Mouse (Mus musculus): ENCODE measurements around the gene Il27ra. TPM values are rescaled to one million over a fixed set of nuclear protein-coding genes. Genes with fewer than 3 reads are reported as not detected.
"Not testable (repeated sequence)": the region's sequence is repeated elsewhere in the genome, so short reads cannot be mapped to it uniquely, and the experiment has no call there.

The Il27ra gene
- polyA plus RNA-seq, 1 experiment from 2014 or later = 0.12 TPM

DNA sequence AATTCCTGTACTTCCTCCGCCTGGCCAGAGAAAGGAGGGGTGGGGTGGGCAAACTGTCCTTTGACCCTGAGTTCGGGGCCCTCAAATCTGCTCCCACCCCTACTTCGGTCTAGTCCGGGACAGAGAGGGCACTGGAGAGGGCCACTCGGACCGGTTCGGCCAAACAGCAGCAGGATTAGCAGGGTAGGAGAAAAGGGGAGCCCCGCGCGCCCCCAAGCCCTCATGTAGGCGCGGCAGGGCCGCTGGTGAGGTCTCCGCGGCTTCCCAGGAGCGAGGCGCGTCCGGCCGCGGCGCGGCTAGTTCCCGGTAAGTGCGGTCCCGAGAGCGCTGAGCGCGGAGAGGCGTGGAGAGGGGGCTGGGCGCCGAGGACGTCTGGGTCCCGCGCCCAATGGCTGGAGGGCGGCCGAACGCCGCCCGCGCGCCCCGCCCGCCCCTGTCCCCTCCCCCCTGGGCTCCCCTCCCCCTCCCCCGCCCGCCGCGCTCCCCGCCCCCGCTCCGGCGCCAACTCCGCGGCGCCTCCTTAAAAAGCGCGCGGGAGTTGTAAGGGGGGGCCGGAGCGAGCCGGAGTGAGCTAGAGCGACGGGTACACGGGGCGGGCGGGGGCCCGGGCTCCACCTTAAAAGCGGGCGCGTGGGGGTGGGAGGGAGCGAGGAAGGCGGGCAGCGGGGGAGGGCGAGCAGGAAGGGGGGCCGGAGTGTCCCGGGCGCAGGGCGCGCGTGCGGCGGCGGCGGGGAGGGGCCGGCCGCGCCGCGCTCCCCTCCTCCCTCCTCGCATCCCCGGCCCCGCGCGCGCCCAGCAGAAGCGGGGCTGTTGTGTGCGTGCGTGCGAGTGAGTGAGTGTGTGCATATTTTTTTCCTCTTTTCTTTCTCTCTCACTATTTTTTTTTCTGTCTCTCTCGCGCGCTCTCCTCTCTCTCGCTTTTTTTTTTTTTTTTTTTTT is 45.6 kb downstream of the Il27ra start:
- H3K27ac ChIP-seq = peak overlapping the region; percentile 96
- H3K27me3 ChIP-seq (ENCODE audit: poor library complexity, severe bottlenecking) = peaks cover 35% of the 10 kb centered on the region
- H3K36me3 ChIP-seq (replicated peaks) = peaks cover 65% of the 10 kb centered on the region
- peak overlapping the region; percentile 85 for H3K4me3 ChIP-seq
- no peaks in the 10 kb centered on the region for H3K9me3 ChIP-seq
- peaks cover 45% of the 10 kb centered on the region for H3K4me1 ChIP-seq
- DNase-seq (ENCODE audit: extremely low spot score, low spot score) = peak; percentile 83
- under 1% methylated on average over 69 of the region's 103 CpGs for WGBS

GRCm38 (mm10) chr8:83995973-83996372 is 46.4 kb downstream of the Il27ra start:
- H3K4me3 ChIP-seq = peak overlapping the region; percentile 85
- DNase-seq (ENCODE audit: extremely low spot score, low spot score) = no peak
- peak overlapping the region; percentile 96; the same call in 1 of the 2 replicates for H3K27ac ChIP-seq

GRCm38 (mm10) chr8:83994030-83994429 is 48.4 kb downstream of the Il27ra start:
- H3K4me1 ChIP-seq = peaks cover 19% of the 10 kb centered on the region
- peaks cover 65% of the 10 kb centered on the region for H3K36me3 ChIP-seq (replicated peaks)
- WGBS = 94% methylated on average over 3 of the region's 3 CpGs

More at GRCm38 (mm10) chr8:83995973-83996372, 46.4 kb downstream of the Il27ra start:
- H3K27me3 ChIP-seq (ENCODE audit: poor library complexity, severe bottlenecking) = peaks cover 26% of the 10 kb centered on the region
- WGBS = 9% methylated on average over 12 of the region's 12 CpGs
- no peaks in the 10 kb centered on the region for H3K9me3 ChIP-seq
- peaks cover 37% of the 10 kb centered on the region for H3K4me1 ChIP-seq
- peaks cover 65% of the 10 kb centered on the region for H3K36me3 ChIP-seq (replicated peaks)

DNA sequence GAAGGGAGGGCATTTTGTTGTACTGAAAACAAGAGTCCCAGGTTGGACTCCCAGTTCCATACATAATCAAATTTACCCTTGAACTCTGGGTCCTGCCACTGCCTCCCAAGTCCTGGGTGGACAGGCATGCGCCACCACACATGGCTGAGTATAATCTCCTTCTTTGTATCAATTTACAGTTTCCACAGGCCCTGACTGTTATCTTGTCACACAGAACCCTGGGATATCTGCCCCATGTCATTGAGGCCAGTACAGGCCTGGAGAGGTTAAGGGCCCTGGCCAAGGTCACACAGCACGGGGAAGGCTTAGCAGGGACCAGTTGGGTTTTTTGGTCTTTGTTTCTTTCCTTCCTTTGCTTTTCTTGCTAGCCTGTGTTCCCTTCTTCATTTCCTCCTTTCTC is 49.9 kb downstream of the Il27ra start:
- WGBS = 87% methylated on average over 2 of the region's 2 CpGs
- Histone ChIP-seq H3K27ac (no peak overlapping the region), H3K4me1 (peaks cover 11% of the 10 kb centered on the region), H3K27me3 (ENCODE audit: poor library complexity, severe bottlenecking) (0 out of 2 replicates have a peak, but pooled peaks cover 4% of the 10 kb centered on the region), H3K36me3 (replicated peaks) (peaks cover 78% of the 10 kb centered on the region), H3K9me3 (no peaks in the 10 kb centered on the region), H3K4me3 (no peak overlapping the region)
- no peak for DNase-seq (ENCODE audit: extremely low spot score, low spot score)

More at GRCm38 (mm10) chr8:83994030-83994429, 48.4 kb downstream of the Il27ra start:
- Histone ChIP-seq H3K27me3 (ENCODE audit: poor library complexity, severe bottlenecking) (peaks cover 7% of the 10 kb centered on the region), H3K9me3 (no peaks in the 10 kb centered on the region), H3K4me3 (no peak overlapping the region), H3K27ac (no peak overlapping the region)
- no peak for DNase-seq (ENCODE audit: extremely low spot score, low spot score)

DNA sequence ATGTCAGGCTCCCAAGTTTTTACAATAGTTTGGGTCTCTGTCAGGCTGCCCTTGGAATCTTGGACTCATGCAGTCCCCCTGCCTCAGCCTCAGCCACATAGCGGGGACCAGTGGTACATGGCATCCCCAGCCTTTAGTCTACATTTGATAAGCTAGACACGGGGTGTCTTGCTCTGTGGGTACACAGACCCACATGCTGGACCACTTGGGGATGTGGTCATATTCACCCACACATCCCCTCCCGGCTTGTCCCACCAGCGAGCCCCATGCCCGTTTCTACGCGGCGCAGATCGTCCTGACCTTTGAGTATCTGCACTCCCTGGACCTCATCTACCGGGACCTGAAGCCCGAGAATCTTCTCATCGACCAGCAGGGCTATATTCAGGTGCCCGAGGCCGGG is 52.2 kb downstream of the Il27ra start:
- Histone ChIP-seq H3K27ac (no peak overlapping the region), H3K9me3 (no peaks in the 10 kb centered on the region), H3K36me3 (replicated peaks) (peaks cover 97% of the 10 kb centered on the region), H3K27me3 (ENCODE audit: poor library complexity, severe bottlenecking) (no peaks in the 10 kb centered on the region), H3K4me1 (no peaks in the 10 kb centered on the region), H3K4me3 (no peak overlapping the region)
- 94% methylated on average over 14 of the region's 14 CpGs for WGBS
- DNase-seq (ENCODE audit: extremely low spot score, low spot score) = no peak

- peaks cover 97% of the 10 kb centered on the region for H3K36me3 ChIP-seq (replicated peaks)
- WGBS = 89% methylated on average over 7 of the region's 7 CpGs
- no peaks in the 10 kb centered on the region for H3K9me3 ChIP-seq
- H3K27ac ChIP-seq = no peak overlapping the region
- no peak overlapping the region for H3K4me3 ChIP-seq
- H3K27me3 ChIP-seq (ENCODE audit: poor library complexity, severe bottlenecking) = no peaks in the 10 kb centered on the region
- H3K4me1 ChIP-seq = no peaks in the 10 kb centered on the region
- no peak for DNase-seq (ENCODE audit: extremely low spot score, low spot score)
Measured at GRCm38 (mm10) chr8:83989243-83989642, 53.1 kb downstream of the Il27ra start.

DNA sequence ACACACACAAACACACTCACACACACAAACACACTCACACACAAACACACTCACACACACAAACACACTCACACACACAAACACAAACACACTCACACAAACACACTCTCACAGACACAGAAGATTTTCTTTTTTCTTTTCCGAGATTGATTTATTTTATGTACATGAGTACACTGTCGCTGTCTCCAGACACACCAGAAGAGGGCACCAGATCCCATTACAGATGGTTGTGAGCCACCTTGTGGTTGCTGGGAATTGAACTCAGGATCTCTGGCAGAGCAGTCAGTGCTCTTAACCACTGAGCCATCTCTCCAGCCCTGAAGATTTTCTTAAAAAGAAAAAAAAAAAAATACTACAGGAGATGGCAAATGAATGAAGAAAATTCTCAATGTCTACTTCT is 59.2 kb downstream of the Il27ra start:
- H3K9me3 ChIP-seq; H3K27ac ChIP-seq; H3K4me1 ChIP-seq; DNase-seq (ENCODE audit: extremely low spot score, low spot score); H3K4me3 ChIP-seq; H3K27me3 ChIP-seq (ENCODE audit: poor library complexity, severe bottlenecking): not testable (repeated sequence)
- 99% methylated on average over 2 of the region's 2 CpGs for WGBS
- H3K36me3 ChIP-seq (replicated peaks) = peaks cover 97% of the 10 kb centered on the region

- H3K27me3 ChIP-seq (ENCODE audit: poor library complexity, severe bottlenecking) = no peaks in the 10 kb centered on the region
- H3K27ac ChIP-seq = no peak overlapping the region
- H3K4me1 ChIP-seq = peaks cover 11% of the 10 kb centered on the region
- DNase-seq (ENCODE audit: extremely low spot score, low spot score) = no peak
- peaks cover 94% of the 10 kb centered on the region for H3K36me3 ChIP-seq (replicated peaks)
- WGBS = 85% methylated on average over 4 of the region's 4 CpGs
- H3K4me3 ChIP-seq = no peak overlapping the region
- H3K9me3 ChIP-seq = no peaks in the 10 kb centered on the region
Measured at GRCm38 (mm10) chr8:83982449-83982848, 59.9 kb downstream of the Il27ra start.

DNA sequence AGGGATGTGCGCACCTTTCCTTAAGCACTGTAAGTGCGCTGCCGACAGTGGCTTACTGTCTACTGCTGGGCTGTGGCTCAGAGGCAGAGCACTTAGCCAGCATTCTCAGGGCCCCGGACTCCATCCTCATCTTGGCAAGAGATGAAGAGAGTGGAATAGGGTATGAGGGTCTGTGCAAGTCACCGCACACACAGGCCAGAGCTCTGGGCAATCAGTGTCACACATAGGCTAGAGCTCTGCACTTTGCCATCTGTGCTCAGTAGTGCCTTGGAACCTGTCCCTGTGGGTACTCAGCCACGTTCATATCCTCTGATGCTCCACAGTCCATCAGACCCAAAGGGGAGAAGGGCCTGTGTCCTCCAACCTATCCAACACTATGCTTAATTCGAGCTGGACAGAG is 60.9 kb downstream of the Il27ra start:
- no peak for DNase-seq (ENCODE audit: extremely low spot score, low spot score)
- no peak overlapping the region for H3K27ac ChIP-seq
- peaks cover 84% of the 10 kb centered on the region for H3K36me3 ChIP-seq (replicated peaks)
- H3K27me3 ChIP-seq (ENCODE audit: poor library complexity, severe bottlenecking) = no peaks in the 10 kb centered on the region
- no peak overlapping the region for H3K4me3 ChIP-seq
- peaks cover 20% of the 10 kb centered on the region for H3K4me1 ChIP-seq
- 95% methylated on average over 7 of the region's 7 CpGs for WGBS
- no peaks in the 10 kb centered on the region for H3K9me3 ChIP-seq

DNA sequence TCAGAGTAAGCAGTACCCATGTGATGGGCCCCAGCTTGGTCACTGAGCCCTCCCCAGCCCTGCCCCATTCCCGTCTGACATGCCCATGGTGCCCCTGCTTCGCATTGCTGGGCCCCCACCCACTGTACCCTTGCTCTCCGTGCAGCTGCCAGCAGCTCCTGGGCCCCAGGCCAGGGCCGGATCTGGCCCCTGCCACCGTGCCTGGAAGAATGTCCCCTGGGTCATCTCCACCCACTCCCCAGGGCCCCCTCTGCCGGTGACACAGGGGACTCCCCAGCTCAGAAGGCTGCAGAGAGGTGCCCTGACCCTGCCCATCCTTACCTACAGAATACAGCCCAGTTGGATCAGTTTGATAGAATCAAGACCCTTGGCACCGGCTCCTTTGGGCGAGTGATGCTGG is 61.5 kb downstream of the Il27ra start:
- Histone ChIP-seq H3K27me3 (ENCODE audit: poor library complexity, severe bottlenecking) (no peaks in the 10 kb centered on the region), H3K27ac (no peak overlapping the region), H3K4me3 (no peak overlapping the region), H3K4me1 (peaks cover 20% of the 10 kb centered on the region), H3K9me3 (no peaks in the 10 kb centered on the region), H3K36me3 (replicated peaks) (peaks cover 83% of the 10 kb centered on the region)
- WGBS = 84% methylated on average over 8 of the region's 8 CpGs
- no peak for DNase-seq (ENCODE audit: extremely low spot score, low spot score)

MicroRNA genes within 50 kb of the gene (microRNA counts, 519-probe panel; counts per million panel counts)
- microRNA mmu-miR-1199 = 341 counts per million, percentile 65 among the panel's probes with 10 or more counts
- microRNA mmu-miR-709 = 3,342 counts per million, percentile 72 among the panel's probes with 10 or more counts

Small RNA genes within 50 kb of the gene (microRNA-seq; reads per million reads assigned to microRNA genes)
- gene Mir1199 = 2.1 reads per million
- not detected for gene Mir709
- 3.0 reads per million, percentile 2 among the genes with 10 or more reads in this experiment for gene Mir8111

Other genes starting within 250 kb of the Il27ra start
- gene Adgrl1, start 142.5 kb downstream of the Il27ra start, polyA plus RNA-seq (2016; fragmentation: Nextera tagmentation; extraction: Ambion mirVana) = 11.1 and 12.5 TPM in 2 replicates
- gene Gm10644, start 87.4 kb downstream of the Il27ra start, polyA plus RNA-seq (2016; fragmentation: Nextera tagmentation; extraction: Ambion mirVana) = 0.94 and 1.2 TPM in 2 replicates
- gene Asf1b, start 87.1 kb downstream of the Il27ra start, polyA plus RNA-seq (2016; fragmentation: Nextera tagmentation; extraction: Ambion mirVana) = 112 and 114 TPM in 2 replicates
- gene Prkaca, start 69.6 kb downstream of the Il27ra start, polyA plus RNA-seq (2016; fragmentation: Nextera tagmentation; extraction: Ambion mirVana) = 148 and 158 TPM in 2 replicates
- gene Samd1, start 44.9 kb downstream of the Il27ra start, polyA plus RNA-seq (2016; fragmentation: Nextera tagmentation; extraction: Ambion mirVana) = 10.2 and 10.3 TPM in 2 replicates
- 0.49 and 0.63 TPM in 2 replicates for gene 1700067K01Rik, start 41.1 kb downstream of the Il27ra start, polyA plus RNA-seq (2016; fragmentation: Nextera tagmentation; extraction: Ambion mirVana)
- gene 2210011C24Rik, start 30.4 kb downstream of the Il27ra start, polyA plus RNA-seq (2016; fragmentation: Nextera tagmentation; extraction: Ambion mirVana) = 0.42 and 0.79 TPM in 2 replicates
- gene Palm3, start 21.1 kb downstream of the Il27ra start, polyA plus RNA-seq (2016; fragmentation: Nextera tagmentation; extraction: Ambion mirVana) = 7.8 and 8.2 TPM in 2 replicates
- gene Rln3, start 2.4 kb upstream of the Il27ra start, polyA plus RNA-seq (2016; fragmentation: Nextera tagmentation; extraction: Ambion mirVana) = not detected in 2 replicates
- gene Gm10643, start 22.5 kb upstream of the Il27ra start, polyA plus RNA-seq (2016; fragmentation: Nextera tagmentation; extraction: Ambion mirVana) = 1.0 and 1.5 TPM in 2 replicates
- 8.4 and 8.5 TPM in 2 replicates for gene Rfx1, start 24.2 kb upstream of the Il27ra start, polyA plus RNA-seq (2016; fragmentation: Nextera tagmentation; extraction: Ambion mirVana)
- 17.0 and 18.5 TPM in 2 replicates for gene Dcaf15, start 62.2 kb upstream of the Il27ra start, polyA plus RNA-seq (2016; fragmentation: Nextera tagmentation; extraction: Ambion mirVana)
- gene Podnl1, start 83.4 kb upstream of the Il27ra start, polyA plus RNA-seq (2016; fragmentation: Nextera tagmentation; extraction: Ambion mirVana) = 0.14 and 0.17 TPM in 2 replicates
- gene Cc2d1a, start 105.3 kb upstream of the Il27ra start, polyA plus RNA-seq (2016; fragmentation: Nextera tagmentation; extraction: Ambion mirVana) = 17.3 and 20.8 TPM in 2 replicates
- 1.9 and 2.4 TPM in 2 replicates for gene 4930432K21Rik, start 105.4 kb upstream of the Il27ra start, polyA plus RNA-seq (2016; fragmentation: Nextera tagmentation; extraction: Ambion mirVana)
- 2.6 and 3.7 TPM in 2 replicates for gene Nanos3, start 142.6 kb upstream of the Il27ra start, polyA plus RNA-seq (2016; fragmentation: Nextera tagmentation; extraction: Ambion mirVana)
- gene Zswim4, start 194.5 kb upstream of the Il27ra start, polyA plus RNA-seq (2016; fragmentation: Nextera tagmentation; extraction: Ambion mirVana) = 28.6 and 31.4 TPM in 2 replicates
- gene D8Ertd738e, start 207.1 kb upstream of the Il27ra start, polyA plus RNA-seq (2016; fragmentation: Nextera tagmentation; extraction: Ambion mirVana) = 386 and 390 TPM in 2 replicates
- gene Mri1, start 214.7 kb upstream of the Il27ra start, polyA plus RNA-seq (2016; fragmentation: Nextera tagmentation; extraction: Ambion mirVana) = 65.2 and 71.3 TPM in 2 replicates
- 21.6 and 23.5 TPM in 2 replicates for gene Ccdc130, start 227.8 kb upstream of the Il27ra start, polyA plus RNA-seq (2016; fragmentation: Nextera tagmentation; extraction: Ambion mirVana)

Data from forebrain, embryonic 10.5 days (tissue).